In genomic region chr11:88553521-88554310, GRCm38 (mm10) we compare ENCODE assay signal across 8 mouse cellular contexts.
DNase-seq lines count a peak whose midpoint lies in the region; ATAC-seq and TF ChIP-seq lines count a peak whose summit lies in the region.

No protein-coding gene starts in this region.

- H3K27me3 ChIP-seq in lung, embryonic 14.5 days (ENCODE audit: insufficient read depth, low read length) = no peaks in the 10 kb centered on the region
- H3K27me3 ChIP-seq in forebrain, embryonic 13.5 days = no peaks in the 10 kb centered on the region
- peaks cover 31% of the 10 kb centered on the region for H3K27me3 ChIP-seq in limb, embryonic 13.5 days
- H3K27me3 ChIP-seq in neural tube, embryonic 15.5 days (replicated peaks) = no peaks in the 10 kb centered on the region

- TF ChIP-seq CTCF in lung, embryonic 14.5 days (IDR thresholded peaks at IDR 0.05; ENCODE audit: low read depth) = no peak

- DNase-seq in lung, embryonic 14.5 days = no peak
- DNase-seq in lung, postnatal 10 days = no peak
- DNase-seq in cerebellum, adult 8-10 months = no peak
- DNase-seq in adrenal gland, postnatal 14 days = no peak

- no peak overlapping the region for H3K4me2 ChIP-seq in lung, embryonic 14.5 days
- H3K4me2 ChIP-seq in forebrain, embryonic 13.5 days = no peak overlapping the region
- H3K4me2 ChIP-seq in limb, embryonic 13.5 days (replicated peaks) = no peak overlapping the region
- no peak overlapping the region for H3K4me2 ChIP-seq in neural tube, embryonic 15.5 days

- H3K27ac ChIP-seq in lung, embryonic 14.5 days (ENCODE audit: low read depth) = peak overlapping the region; percentile 64; the same call in 1 of the 2 replicates
- H3K27ac ChIP-seq in forebrain, embryonic 13.5 days = peak overlapping the region; percentile 60
- H3K27ac ChIP-seq in limb, embryonic 13.5 days = peak overlapping the region; percentile 33; the same call in 1 of the 2 replicates
- H3K27ac ChIP-seq in neural tube, embryonic 15.5 days (replicated peaks) = peak overlapping the region; percentile 39

- no peak overlapping the region for H3K4me3 ChIP-seq in lung, embryonic 14.5 days (ENCODE audit: low read depth, low read length)
- H3K4me3 ChIP-seq in forebrain, embryonic 13.5 days = no peak overlapping the region
- no peak overlapping the region for H3K4me3 ChIP-seq in limb, embryonic 13.5 days
- no peak overlapping the region for H3K4me3 ChIP-seq in neural tube, embryonic 15.5 days (replicated peaks)

- H3K36me3 ChIP-seq in lung, embryonic 14.5 days (ENCODE audit: insufficient read depth) = no peaks in the 10 kb centered on the region
- H3K36me3 ChIP-seq in forebrain, embryonic 13.5 days (ENCODE audit: poor library complexity, severe bottlenecking) = no peaks in the 10 kb centered on the region
- no peaks in the 10 kb centered on the region for H3K36me3 ChIP-seq in limb, embryonic 13.5 days
- H3K36me3 ChIP-seq in neural tube, embryonic 15.5 days = no peaks in the 10 kb centered on the region

- H3K9ac ChIP-seq in lung, embryonic 14.5 days = no peak overlapping the region
- H3K9ac ChIP-seq in forebrain, embryonic 13.5 days = no peak overlapping the region
- H3K9ac ChIP-seq in limb, embryonic 13.5 days = no peak overlapping the region
- no peak overlapping the region for H3K9ac ChIP-seq in neural tube, embryonic 15.5 days (replicated peaks)

- peaks cover 56% of the 10 kb centered on the region for H3K4me1 ChIP-seq in lung, embryonic 14.5 days (ENCODE audit: insufficient read depth)
- peaks cover 96% of the 10 kb centered on the region for H3K4me1 ChIP-seq in forebrain, embryonic 13.5 days
- peaks cover 96% of the 10 kb centered on the region for H3K4me1 ChIP-seq in limb, embryonic 13.5 days
- H3K4me1 ChIP-seq in neural tube, embryonic 15.5 days = peaks cover 92% of the 10 kb centered on the region

- 56% methylated on average over 11 of the region's 11 CpGs for WGBS in lung, embryonic 14.5 days
- WGBS in forebrain, embryonic 13.5 days = 64% methylated on average over 11 of the region's 11 CpGs
- 63% methylated on average over 11 of the region's 11 CpGs for WGBS in limb, embryonic 13.5 days
- WGBS in neural tube, embryonic 15.5 days = 68% methylated on average over 11 of the region's 11 CpGs

- ATAC-seq in lung, embryonic 14.5 days (ENCODE audit: insufficient read depth) = no peak
- ATAC-seq in forebrain, embryonic 13.5 days = no peak
- no peak for ATAC-seq in limb, embryonic 13.5 days (ENCODE audit: low FRiP score, low read depth)
- no peak for ATAC-seq in neural tube, embryonic 15.5 days (ENCODE audit: low FRiP score)
- ATAC-seq in cerebellum, adult (ENCODE audit: insufficient number of reproducible peaks, low FRiP score, low TSS enrichment) = no peak

- no peaks in the 10 kb centered on the region for H3K9me3 ChIP-seq in lung, embryonic 14.5 days (ENCODE audit: low read depth, low read length)
- H3K9me3 ChIP-seq in forebrain, embryonic 13.5 days (replicated peaks) = no peaks in the 10 kb centered on the region
- H3K9me3 ChIP-seq in limb, embryonic 13.5 days = no peaks in the 10 kb centered on the region
- H3K9me3 ChIP-seq in neural tube, embryonic 15.5 days (replicated peaks) = no peaks in the 10 kb centered on the region
